Mouse (Mus musculus) embryonic facial prominence, embryonic 10.5 days (tissue): Measurements from ENCODE around the gene Nkain4. TPM values are rescaled to one million over a fixed set of nuclear protein-coding genes. Genes with fewer than 3 reads are reported as not detected.

Experiments
- DNase-seq: peaks from one replicate; pipeline ENCODE4 v3.0.0-alpha.2; 2017; ENCODE audit warnings: low spot score
- H3K27ac ChIP-seq: fragments of 300-500 bp; sonication (generic); replicated peaks from 2 replicates; pipeline ENCODE4 v1.5.1; 2016; ENCODE audit warnings: mild to moderate bottlenecking
- H3K27me3 ChIP-seq: fragments of 300-500 bp; sonication (generic); replicated peaks from 2 replicates; pipeline ENCODE4 v1.6.1; 2016; ENCODE audit warnings: low read depth, mild to moderate bottlenecking; ENCODE audit not compliant: poor library complexity, severe bottlenecking
- H3K36me3 ChIP-seq: fragments of 300-500 bp; sonication (generic); replicated peaks from 2 replicates; pipeline ENCODE4 v1.6.1; 2016; ENCODE audit warnings: mild to moderate bottlenecking, moderate library complexity
- H3K4me1 ChIP-seq: fragments of 300-500 bp; sonication (generic); 2 replicates; pipeline ENCODE4 v1.6.1; 2016
- H3K4me3 ChIP-seq: fragments of 300-500 bp; sonication (generic); 2 replicates; pipeline ENCODE4 v1.5.1; 2016; ENCODE audit warnings: mild to moderate bottlenecking, moderate library complexity
- H3K9me3 ChIP-seq: fragments of 300-500 bp; sonication (generic); 2 replicates; pipeline ENCODE4 v1.6.1; 2016; ENCODE audit warnings: mild to moderate bottlenecking
- WGBS: fragments of 180-500 bp; shearing (Covaris S2); methylation state at CpG from one replicate; pipeline ENCODE4 v1.1.7; 2016; 5-methylcytosine and 5-hydroxymethylcytosine counted together
- polyA plus RNA-seq: library from polyadenylated mRNA; unstranded; fragments of >200 nt; fragmentation: Nextera tagmentation; extraction: Ambion mirVana; gene quantifications from 2 replicates; pipeline ENCODE4 v1.2.1, GENCODE M21; 2016

The Nkain4 gene
- polyA plus RNA-seq, 1 experiment from 2014 or later = 22.2 TPM

DNA sequence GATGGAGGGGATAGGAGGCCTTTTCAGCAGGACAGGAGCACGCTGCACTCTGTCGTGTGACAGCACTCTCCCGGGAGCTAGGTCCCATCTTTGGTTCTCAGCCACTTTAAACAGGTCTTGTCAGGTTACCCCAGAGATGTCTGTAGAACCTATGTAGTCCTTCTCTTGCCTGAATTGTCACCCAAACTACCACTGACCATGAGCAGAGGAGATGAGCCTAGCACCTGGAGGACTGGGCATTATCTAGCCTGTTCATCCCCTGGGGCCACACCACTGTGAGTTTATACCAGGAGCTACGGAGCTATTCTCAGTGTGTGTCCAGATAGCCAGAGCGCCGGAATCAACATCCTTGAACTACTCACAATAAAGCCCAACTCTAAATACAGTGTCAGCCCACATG is 56.6 kb downstream of the Nkain4 start:
- no peak for DNase-seq
- Histone ChIP-seq H3K9me3 (no peaks in the 10 kb centered on the region), H3K4me1 (peaks cover 25% of the 10 kb centered on the region), H3K27ac (no peak overlapping the region), H3K36me3 (0 out of 2 replicates have a peak, but pooled peaks cover 6% of the 10 kb centered on the region), H3K4me3 (no peak overlapping the region), H3K27me3 (peaks cover 46% of the 10 kb centered on the region)
- 84% methylated on average over 6 of the region's 6 CpGs for WGBS

DNA sequence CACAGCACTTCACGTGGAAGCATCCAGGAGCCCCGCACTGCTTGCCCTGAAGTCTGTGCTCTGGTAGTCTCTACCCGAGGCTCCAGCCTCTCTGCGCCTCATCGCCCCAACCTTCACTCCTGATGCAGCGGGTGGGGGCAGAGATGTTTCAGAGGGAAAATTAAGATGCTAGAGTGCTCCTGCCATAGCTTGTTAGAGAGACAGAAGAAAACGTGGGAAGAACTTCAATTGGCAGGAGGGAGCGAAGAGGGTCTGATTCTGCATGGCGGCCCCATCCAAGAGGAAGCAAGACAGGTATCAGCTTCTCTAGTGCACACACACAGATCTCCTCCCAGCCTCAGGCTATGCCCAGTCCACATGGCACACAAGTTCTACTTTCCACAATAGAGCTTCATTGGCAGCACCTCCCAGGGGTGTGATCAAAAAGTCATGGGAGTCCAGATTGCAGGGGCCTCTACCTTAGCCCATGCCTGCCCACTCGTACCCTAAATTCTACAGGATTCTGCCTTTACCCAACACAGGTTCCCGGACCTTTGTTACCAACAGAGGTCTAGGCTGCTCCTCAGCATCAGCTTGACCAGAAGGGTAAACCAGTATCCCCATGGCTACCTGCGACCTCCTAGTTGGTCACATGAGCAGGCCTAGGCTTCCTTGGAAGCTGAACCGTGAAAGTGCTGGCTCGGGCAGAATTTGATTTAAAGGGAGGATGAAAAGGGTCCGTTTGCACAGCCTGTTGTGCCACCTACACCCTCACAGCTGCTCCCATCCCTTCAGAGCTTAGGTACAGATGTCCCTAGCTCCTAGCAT is 57.5 kb downstream of the Nkain4 start:
- no peaks in the 10 kb centered on the region for H3K9me3 ChIP-seq
- H3K4me1 ChIP-seq = peaks cover 30% of the 10 kb centered on the region
- DNase-seq = no peak
- WGBS = 75% methylated on average over 15 of the region's 15 CpGs
- peaks cover 55% of the 10 kb centered on the region for H3K27me3 ChIP-seq
- no peak overlapping the region for H3K27ac ChIP-seq
- no peak overlapping the region for H3K4me3 ChIP-seq
- 0 out of 2 replicates have a peak, but pooled peaks cover 6% of the 10 kb centered on the region for H3K36me3 ChIP-seq

DNA sequence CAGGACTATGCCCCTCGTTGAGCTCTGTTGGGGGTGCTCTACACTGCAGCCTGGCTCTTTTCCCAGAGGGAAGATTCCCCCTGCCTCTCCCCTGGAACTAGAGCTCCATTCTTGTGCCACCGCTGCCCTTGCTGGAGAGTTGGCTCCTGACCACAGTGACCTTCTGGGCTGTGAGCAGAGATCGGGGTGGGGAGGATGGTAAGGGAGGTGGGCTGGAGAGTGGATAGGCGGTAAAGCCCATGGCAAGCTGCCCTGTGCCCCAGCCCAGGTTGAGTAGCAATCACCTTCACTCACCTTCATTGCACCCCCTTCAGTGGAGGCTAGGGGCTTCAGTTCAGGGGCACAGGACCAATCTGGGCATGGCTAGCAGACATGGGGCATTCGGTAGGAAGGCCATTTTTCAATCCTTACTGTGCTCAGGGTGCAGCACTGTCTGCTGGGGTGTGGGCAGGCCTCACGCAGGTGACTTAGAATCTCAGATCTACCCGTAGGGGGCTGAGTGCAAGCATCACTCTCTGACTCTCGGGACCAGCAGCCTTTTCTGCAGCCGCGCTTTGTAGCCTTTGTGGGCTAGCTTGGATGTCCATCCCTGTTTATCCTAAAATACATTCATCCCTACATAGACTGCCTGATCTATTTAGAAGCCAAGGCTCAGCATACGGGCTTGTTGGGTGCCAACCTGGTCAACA is 58.5 kb downstream of the Nkain4 start:
- Histone ChIP-seq H3K4me1 (peaks cover 39% of the 10 kb centered on the region), H3K27me3 (peaks cover 65% of the 10 kb centered on the region), H3K4me3 (no peak overlapping the region; the same call in 1 of the 2 replicates), H3K9me3 (no peaks in the 10 kb centered on the region), H3K36me3 (0 out of 2 replicates have a peak, but pooled peaks cover 6% of the 10 kb centered on the region), H3K27ac (no peak overlapping the region)
- WGBS = 81% methylated on average over 11 of the region's 11 CpGs
- no peak for DNase-seq

DNA sequence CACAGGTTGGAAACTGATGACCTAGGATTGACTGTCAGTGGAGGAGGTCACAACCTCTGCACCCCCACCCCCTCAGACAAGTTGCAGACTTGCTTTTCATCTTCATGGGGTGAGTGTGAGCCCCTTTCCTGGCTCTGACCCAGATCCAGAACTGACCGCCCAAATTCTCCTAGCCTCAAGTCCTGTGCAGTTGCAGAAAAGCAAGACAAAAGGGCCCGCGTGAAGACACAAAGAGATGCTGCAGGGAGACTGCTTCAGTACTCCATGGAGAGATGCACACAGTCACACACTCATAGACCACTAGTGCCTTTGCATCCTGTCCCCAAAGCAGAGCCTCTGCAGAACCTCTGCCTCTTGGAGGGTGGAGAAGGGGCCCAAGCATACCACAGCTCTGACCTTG is 59.2 kb downstream of the Nkain4 start:
- DNase-seq = no peak
- H3K4me3 ChIP-seq = peak overlapping the region; percentile 69; the same call in 1 of the 2 replicates
- 0 out of 2 replicates have a peak, but pooled peaks cover 6% of the 10 kb centered on the region for H3K36me3 ChIP-seq
- WGBS = 68% methylated on average over 3 of the region's 3 CpGs
- peaks cover 45% of the 10 kb centered on the region for H3K4me1 ChIP-seq
- no peaks in the 10 kb centered on the region for H3K9me3 ChIP-seq
- peaks cover 72% of the 10 kb centered on the region for H3K27me3 ChIP-seq
- no peak overlapping the region for H3K27ac ChIP-seq

DNA sequence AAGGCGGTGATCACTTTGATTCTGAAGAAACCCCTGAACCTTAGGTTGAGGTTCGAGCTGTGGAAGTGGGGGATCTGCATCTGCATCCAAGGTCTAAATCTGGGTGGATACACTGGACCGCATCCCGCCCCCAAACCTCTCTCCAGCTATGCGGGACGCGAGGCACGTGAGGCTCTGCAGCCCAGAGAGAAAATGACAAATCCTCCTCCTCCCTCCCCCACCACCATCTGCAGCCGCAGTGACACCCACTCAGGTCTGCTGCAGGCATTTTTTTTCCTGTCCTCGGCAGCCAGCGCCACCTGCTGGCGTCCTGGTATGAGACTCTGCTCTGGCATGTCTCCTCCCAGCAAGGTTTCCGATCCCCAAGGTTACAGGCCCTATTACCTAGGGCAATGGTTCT is 59.8 kb downstream of the Nkain4 start:
- Histone ChIP-seq H3K27ac (peak overlapping the region; percentile 89), H3K9me3 (no peaks in the 10 kb centered on the region), H3K4me3 (peak overlapping the region; percentile 69), H3K36me3 (0 out of 2 replicates have a peak, but pooled peaks cover 6% of the 10 kb centered on the region), H3K4me1 (peaks cover 51% of the 10 kb centered on the region), H3K27me3 (peaks cover 78% of the 10 kb centered on the region)
- 2% methylated on average over 13 of the region's 13 CpGs for WGBS
- DNase-seq = peak; percentile 88

DNA sequence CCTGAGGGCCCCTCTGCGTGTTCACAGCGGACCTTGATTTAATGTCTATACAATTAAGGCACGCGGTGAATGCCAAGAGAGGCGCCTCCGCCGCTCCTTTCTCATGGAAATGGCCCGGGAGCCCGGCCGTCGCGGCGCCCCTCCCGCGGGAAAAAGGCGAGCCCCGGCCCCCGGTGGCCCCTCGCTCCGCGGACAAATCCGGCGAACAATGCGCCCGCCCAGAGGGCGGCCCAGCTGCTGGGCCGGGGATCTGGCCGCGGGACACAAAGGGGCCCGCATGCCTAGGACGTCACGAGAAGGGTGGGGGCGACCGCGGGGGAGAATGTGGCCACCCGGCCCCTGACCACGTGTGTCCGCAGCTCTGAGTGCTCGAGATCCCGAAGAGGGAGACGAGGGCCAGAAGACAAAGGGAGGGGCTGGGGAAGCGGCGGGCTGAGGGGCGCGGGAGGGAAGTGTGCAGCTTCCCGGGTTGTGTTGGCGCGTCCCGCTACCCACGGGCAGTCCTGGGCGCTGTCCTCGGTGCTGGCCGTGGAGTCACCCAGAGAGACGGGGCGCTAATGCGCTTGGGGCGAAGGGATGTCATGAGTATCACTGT is 60.4 kb downstream of the Nkain4 start:
- DNase-seq = peak; percentile 76
- Histone ChIP-seq H3K4me3 (peak overlapping the region; percentile 69), H3K4me1 (peaks cover 57% of the 10 kb centered on the region), H3K27me3 (peaks cover 84% of the 10 kb centered on the region), H3K27ac (peak overlapping the region; percentile 89), H3K36me3 (0 out of 2 replicates have a peak, but pooled peaks cover 6% of the 10 kb centered on the region), H3K9me3 (no peaks in the 10 kb centered on the region)
- under 1% methylated on average over 57 of the region's 57 CpGs for WGBS

DNA sequence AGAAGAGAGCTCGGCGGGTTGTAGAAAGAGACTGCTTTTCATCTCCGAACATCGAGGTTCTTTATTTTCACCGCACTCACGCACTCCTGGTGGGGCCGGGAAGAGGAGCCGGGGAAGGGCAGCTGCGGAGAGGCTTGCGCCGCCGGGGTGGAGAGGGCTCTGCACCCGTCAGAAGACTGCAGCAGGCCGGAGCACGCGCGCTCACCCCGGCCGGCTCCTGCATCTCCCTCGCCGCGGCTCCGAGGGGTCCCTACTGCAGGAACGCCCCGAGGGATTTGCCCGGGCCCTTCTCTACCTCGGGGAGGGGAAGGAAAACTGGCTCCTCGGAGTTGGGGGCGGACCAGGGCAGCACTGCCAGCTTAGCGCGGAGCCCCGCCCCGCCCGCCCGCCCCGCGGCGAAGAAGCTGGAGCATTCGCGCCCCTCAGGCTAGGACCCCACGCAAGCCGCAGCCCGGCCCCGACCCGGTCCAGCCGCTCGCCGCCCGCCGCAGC is 60.9 kb downstream of the Nkain4 start:
- peak; percentile 57 for DNase-seq
- under 1% methylated on average over 50 of the region's 50 CpGs for WGBS

DNA sequence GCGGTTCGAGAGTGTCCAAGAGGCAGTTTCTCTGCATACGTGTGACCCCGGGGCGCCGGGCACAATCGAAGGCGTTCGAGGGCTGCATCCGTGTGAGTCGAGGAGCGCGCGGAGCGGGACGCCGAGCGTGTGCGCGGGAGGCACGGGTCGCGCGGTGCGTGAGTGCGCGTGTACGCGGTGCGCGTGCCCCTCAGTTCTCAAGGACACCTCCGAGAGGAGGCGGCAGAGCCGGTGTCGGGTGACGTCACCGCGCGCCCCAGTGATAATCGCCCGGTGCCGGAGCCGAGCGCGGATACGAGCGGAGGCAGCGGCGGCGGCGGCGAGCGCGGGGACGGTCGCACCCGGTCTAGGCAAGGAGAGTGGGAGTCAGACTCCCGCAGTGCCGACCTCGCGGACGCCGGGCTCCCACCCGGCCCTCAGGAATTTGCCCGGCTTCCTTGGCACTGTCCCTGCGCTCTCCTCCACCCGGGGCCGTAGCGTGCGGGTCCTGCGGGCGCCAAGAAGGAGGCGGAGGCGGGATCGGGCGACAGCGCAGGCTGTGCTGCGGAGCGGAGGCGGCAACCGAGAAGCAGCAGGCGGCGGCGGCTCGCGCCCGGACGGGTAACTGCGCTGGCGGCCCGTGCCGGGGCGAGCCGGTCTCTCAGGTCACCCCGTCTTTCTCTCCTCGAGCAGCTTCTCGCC is 61.5 kb downstream of the Nkain4 start:
- Histone ChIP-seq H3K27me3 (peaks cover 95% of the 10 kb centered on the region), H3K27ac (peak overlapping the region; percentile 89), H3K36me3 (0 out of 2 replicates have a peak, but pooled peaks cover 6% of the 10 kb centered on the region), H3K4me1 (peaks cover 61% of the 10 kb centered on the region), H3K9me3 (no peaks in the 10 kb centered on the region), H3K4me3 (peak overlapping the region; percentile 69)
- under 1% methylated on average over 97 of the region's 97 CpGs for WGBS
- peak; percentile 61 for DNase-seq

More for the DNA sequence above, 60.9 kb downstream of the Nkain4 start:
- Histone ChIP-seq H3K27me3 (peaks cover 89% of the 10 kb centered on the region), H3K4me3 (peak overlapping the region; percentile 69), H3K27ac (peak overlapping the region; percentile 89), H3K36me3 (0 out of 2 replicates have a peak, but pooled peaks cover 6% of the 10 kb centered on the region), H3K4me1 (peaks cover 58% of the 10 kb centered on the region), H3K9me3 (no peaks in the 10 kb centered on the region)

DNA sequence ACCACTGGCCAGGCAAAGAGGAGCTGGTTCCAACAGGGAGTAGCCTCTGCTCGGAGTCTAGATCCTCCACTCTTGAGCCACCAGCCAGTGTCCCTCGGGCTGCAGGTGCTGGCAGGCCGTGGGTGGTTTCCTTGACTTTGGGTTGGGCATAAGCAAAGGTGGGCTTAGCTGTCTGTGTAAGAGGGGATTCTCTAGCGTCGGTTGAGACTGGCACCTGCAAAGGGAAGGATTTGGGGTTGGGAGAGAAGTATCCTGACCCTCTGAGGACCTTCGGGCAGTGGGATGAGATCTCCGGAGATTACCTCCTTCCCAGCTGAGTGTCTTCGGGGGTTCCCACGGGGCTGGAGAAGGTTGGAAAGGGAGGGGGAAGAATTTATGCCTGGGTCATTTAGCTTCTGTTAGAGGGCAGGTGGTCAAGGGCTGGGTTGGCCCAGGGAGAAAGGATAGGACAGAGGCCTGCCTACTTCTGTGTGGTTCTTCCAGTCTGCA is 62.6 kb downstream of the Nkain4 start:
- Histone ChIP-seq H3K9me3 (no peaks in the 10 kb centered on the region), H3K4me3 (peak overlapping the region; percentile 69), H3K27ac (peak overlapping the region; percentile 89), H3K4me1 (peaks cover 62% of the 10 kb centered on the region), H3K27me3 (peaks cover 97% of the 10 kb centered on the region), H3K36me3 (0 out of 2 replicates have a peak, but pooled peaks cover 6% of the 10 kb centered on the region)
- DNase-seq = peak; percentile 32
- 5% methylated on average over 9 of the region's 9 CpGs for WGBS

DNA sequence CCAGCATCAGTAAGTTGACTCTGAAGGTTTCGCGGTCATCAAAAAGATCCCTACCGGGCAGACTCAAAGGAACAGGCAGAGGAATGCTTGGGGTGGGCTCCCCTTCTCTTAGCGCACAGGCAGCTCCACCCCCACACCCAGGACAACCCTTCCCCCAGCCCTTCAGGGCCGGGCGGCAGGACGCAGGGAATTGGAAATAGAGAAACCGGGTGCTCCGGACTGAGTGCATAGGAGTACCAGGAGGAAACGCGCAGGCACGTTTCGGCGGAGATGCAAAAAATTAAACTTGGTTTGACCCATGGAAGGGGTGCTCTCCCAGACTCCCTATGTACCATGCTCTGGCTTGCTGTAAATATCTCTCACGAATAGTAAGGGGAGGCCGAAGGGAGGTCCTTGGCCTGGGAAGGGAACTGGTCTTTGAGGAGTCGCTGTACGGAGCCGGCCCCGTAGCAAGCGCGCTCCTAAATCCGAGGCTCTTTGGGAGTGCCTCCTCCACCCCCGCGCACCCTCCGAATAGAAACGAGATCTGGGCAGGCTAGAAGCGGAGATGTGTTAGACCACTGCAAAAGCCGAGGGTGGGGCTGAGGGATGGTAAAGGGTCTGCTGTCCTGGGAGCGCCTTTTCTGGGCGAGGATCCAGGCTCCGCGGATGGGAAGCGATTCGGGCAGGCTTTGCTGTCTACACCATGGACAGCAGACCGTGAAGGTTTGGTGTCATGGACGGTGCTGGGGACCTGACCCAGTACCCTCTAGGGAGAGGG is 63.2 kb downstream of the Nkain4 start:
- WGBS = under 1% methylated on average over 37 of the region's 37 CpGs
- H3K27ac ChIP-seq = peak overlapping the region; percentile 89
- H3K4me1 ChIP-seq = peaks cover 62% of the 10 kb centered on the region

DNA sequence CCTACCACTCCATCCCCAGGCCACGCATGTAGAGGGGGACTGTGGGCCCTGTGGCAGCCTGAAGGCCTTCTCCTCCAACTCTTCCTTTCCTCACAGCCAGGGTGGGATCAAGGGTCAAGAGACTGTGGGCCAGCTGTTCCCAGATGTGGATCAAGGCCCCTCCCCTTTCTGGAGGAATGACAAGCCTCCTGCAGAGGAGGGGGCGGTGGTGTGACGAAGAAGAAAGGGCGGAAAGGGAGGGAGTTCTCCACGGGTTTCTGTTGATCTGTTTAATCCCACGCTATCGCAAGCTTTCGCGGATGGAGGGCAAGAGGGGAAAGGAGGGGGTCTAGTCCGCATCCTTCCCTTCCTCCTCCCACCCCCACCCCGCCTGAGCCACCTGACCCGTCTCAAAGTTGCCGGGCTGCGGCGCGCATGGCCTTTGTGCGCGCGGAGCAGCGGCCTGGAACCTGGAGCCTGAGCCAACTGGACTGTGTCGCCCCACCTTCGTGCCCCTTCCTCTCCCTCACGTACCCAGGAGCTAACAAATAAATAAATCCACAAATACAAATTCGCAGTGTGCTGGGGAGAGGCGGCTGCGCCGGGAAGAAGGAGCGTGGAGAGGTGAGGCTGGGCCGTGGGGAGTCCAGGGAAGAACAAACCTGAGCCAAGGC is 64.0 kb downstream of the Nkain4 start:
- H3K27me3 ChIP-seq = peaks cover 87% of the 10 kb centered on the region
- no peaks in the 10 kb centered on the region for H3K9me3 ChIP-seq
- WGBS = under 1% methylated on average over 29 of the region's 29 CpGs
- peaks cover 61% of the 10 kb centered on the region for H3K4me1 ChIP-seq
- H3K4me3 ChIP-seq = peak overlapping the region; percentile 69
- peak overlapping the region; percentile 89 for H3K27ac ChIP-seq
- peak; percentile 60 for DNase-seq
- H3K36me3 ChIP-seq = 0 out of 2 replicates have a peak, but pooled peaks cover 2% of the 10 kb centered on the region

More for the DNA sequence above, 63.2 kb downstream of the Nkain4 start:
- Histone ChIP-seq H3K36me3 (0 out of 2 replicates have a peak, but pooled peaks cover 6% of the 10 kb centered on the region), H3K27me3 (peaks cover 94% of the 10 kb centered on the region), H3K9me3 (no peaks in the 10 kb centered on the region), H3K4me3 (peak overlapping the region; percentile 69)
- DNase-seq = peak; percentile 55
